8 mouse cellular contexts compared by ENCODE assay signal in genomic region chr10:127341891-127342639, GRCm38 (mm10). TPM values are rescaled to one million over a fixed set of nuclear protein-coding genes. Genes with fewer than 3 reads are reported as not detected.
DNase-seq lines count a peak whose midpoint lies in the region; ATAC-seq and TF ChIP-seq lines count a peak whose summit lies in the region.

Gene Gli1, minus strand, starts transcription at chr10:127341974.

- 1% methylated on average over 29 of the region's 29 CpGs for WGBS in hindbrain, embryonic 13.5 days

- peaks cover 2% of the 10 kb centered on the region for H3K27me3 ChIP-seq in Patski
- peaks cover 48% of the 10 kb centered on the region for H3K27me3 ChIP-seq in hindbrain, embryonic 13.5 days

- in situ Hi-C loops in Patski (cut with MboI; ENCODE audit: low pct_unique_long_range_greater_than_20kb) = no loop called here

- H3K27ac ChIP-seq in hindbrain, embryonic 13.5 days = no peak within 1 kb of the TSS

- no peak for TF ChIP-seq CTCF in Patski (IDR thresholded peaks at IDR 0.05)

- H3K9me3 ChIP-seq in hindbrain, embryonic 13.5 days = no peaks in the 10 kb centered on the region

- DNase-seq in Patski (ENCODE audit: low read depth, low spot score) = peak; percentile 50
- peak; percentile 81 for DNase-seq in cerebellum, adult 9-11 months
- peak; percentile 55 to 70 for DNase-seq in frontal cortex, postnatal 14 days (ENCODE audit: low spot score in 2 of 2)
- peak; percentile 63 to 67 for DNase-seq in layer of hippocampus, postnatal 36 days
- DNase-seq in right cerebral cortex, adult 2 months (ENCODE audit: low spot score in 2 of 2) = peak; percentile 75 to 86
- DNase-seq in urinary bladder, postnatal 14 days (ENCODE audit: low spot score) = peak; percentile 87

- 0 out of 2 replicates have a peak within 1 kb of the TSS, but pooled peaks have one; percentile 20 for H3K9ac ChIP-seq in hindbrain, embryonic 13.5 days

- peak within 1 kb of the TSS; percentile 35 for H3K4me3 ChIP-seq in hindbrain, embryonic 13.5 days

- no peaks in the 10 kb centered on the region for H3K36me3 ChIP-seq in hindbrain, embryonic 13.5 days

- no peak for ATAC-seq in Patski
- 0 out of 2 replicates have a peak, but pooled peaks have one; percentile 14 for ATAC-seq in hindbrain, embryonic 13.5 days (ENCODE audit: low FRiP score)
- ATAC-seq in megakaryocyte, adult 5-6 weeks (ENCODE audit: poor library complexity, severe bottlenecking) = peak; percentile 75

- POLR2A ChIA-PET in Patski (lab: Charles Lee) = no interaction called here

- CTCF ChIA-PET in Patski (lab: Charles Lee) = interaction anchor here (0.7 to 1.7 kb wide), 5 partner anchors 9 to 81 kb away, joined by 3 to 5 read pairs (median 3); no protein-coding TSS in a partner anchor

- peak within 1 kb of the TSS; percentile 61 for H3K4me2 ChIP-seq in hindbrain, embryonic 13.5 days

- H3K4me1 ChIP-seq in hindbrain, embryonic 13.5 days (replicated peaks) = peaks cover 37% of the 10 kb centered on the region

RNA-seq across cellular contexts. Expression of gene Gli1, which starts in this region (rescaled TPM):
- polyA plus RNA-seq in Patski (2021) = 0.23 TPM
- 1.6 and 1.8 TPM in 2 replicates for polyA plus RNA-seq in hindbrain, embryonic 13.5 days (2015; fragmentation: Nextera tagmentation; extraction: Ambion mirVana)
- 1 to 10 TPM; 2.4 to 3.2 TPM for total RNA-seq in layer of hippocampus, postnatal 36 days (2021)
- total RNA-seq in megakaryocyte, adult 5-6 weeks (2015) = not detected in 2 replicates
- total RNA-seq in megakaryocyte, adult 5-6 weeks (2017) = not detected in 2 replicates

Comparison
In these comparisons a context has a peak if more than half of its experiments do, and no peak if none do; other contexts are left out.
1. Peak in DNase-seq in Patski; RNA of the gene not detected or under 1 TPM.
2. Peak in ATAC-seq in megakaryocyte, adult 5-6 weeks; RNA of the gene not detected or under 1 TPM.